Mouse (Mus musculus) hindbrain, embryonic 14.5 days (tissue): Measurements from ENCODE around the gene Cep350. TPM values are rescaled to one million over a fixed set of nuclear protein-coding genes. Genes with fewer than 3 reads are reported as not detected.

Experiments
- ATAC-seq: fragments of 200-750 bp; cut with Nextera tagmentation; 2 replicates; pipeline ENCODE4 v1.8.0; 2017; ENCODE audit warnings: moderate number of reproducible peaks, mild to moderate bottlenecking, moderate TSS enrichment, moderate library complexity; ENCODE audit not compliant: low FRiP score
- DNase-seq: peaks from one replicate; pipeline ENCODE4 v3.0.0-alpha.2; 2015; ENCODE audit warnings: low spot score
- H3K27ac ChIP-seq: fragments of 300-500 bp; sonication (generic); 2 replicates; pipeline ENCODE4 v1.5.1; 2014; ENCODE audit warnings: mild to moderate bottlenecking, moderate library complexity
- H3K27me3 ChIP-seq: fragments of 300-500 bp; sonication (generic); 2 replicates; pipeline ENCODE4 v1.6.1; 2014; ENCODE audit warnings: mild to moderate bottlenecking, low read length, mixed read lengths; ENCODE audit not compliant: control insufficient read depth, insufficient read depth
- H3K36me3 ChIP-seq: fragments of 300-500 bp; sonication (generic); replicated peaks from 2 replicates; pipeline ENCODE4 v1.6.1; 2014; ENCODE audit not compliant: control insufficient read depth, insufficient read depth
- H3K4me1 ChIP-seq: fragments of 300-500 bp; sonication (generic); replicated peaks from 2 replicates; pipeline ENCODE4 v1.6.1; 2014; ENCODE audit warnings: antibody characterized with exemption, low read length, mixed read lengths; ENCODE audit not compliant: control insufficient read depth, insufficient read depth
- H3K4me2 ChIP-seq: fragments of 300-500 bp; sonication (generic); replicated peaks from 2 replicates; pipeline ENCODE4 v1.6.1; 2014; ENCODE audit warnings: mild to moderate bottlenecking, moderate library complexity
- H3K4me3 ChIP-seq: fragments of 300-500 bp; sonication (generic); replicated peaks from 2 replicates; pipeline ENCODE4 v1.5.1; 2014; ENCODE audit warnings: mild to moderate bottlenecking, low read length
- H3K9ac ChIP-seq: fragments of 300-500 bp; sonication (generic); 2 replicates; pipeline ENCODE4 v1.6.1; 2014
- H3K9me3 ChIP-seq: fragments of 300-500 bp; sonication (generic); 2 replicates; pipeline ENCODE4 v1.6.1; 2016; ENCODE audit warnings: low read length; ENCODE audit not compliant: control insufficient read depth
- WGBS: fragments of 180-500 bp; shearing (Covaris S2); extraction: QIAGEN DNeasy Blood & Tissue Kit; methylation state at CpG from one replicate; pipeline ENCODE4 v1.1.7; 2014; 5-methylcytosine and 5-hydroxymethylcytosine counted together
- polyA plus RNA-seq: library from polyadenylated mRNA; unstranded; fragments of >200 nt; fragmentation: Nextera tagmentation; extraction: Ambion mirVana; gene quantifications from 2 replicates; pipeline ENCODE4 v1.2.1, GENCODE M21; 2014

Cep350 gene
- polyA plus RNA-seq, 1 experiment from 2014 or later: 15.1 TPM

- Histone ChIP-seq H3K36me3 (peaks cover 58% of the 10 kb centered on the region), H3K9ac (no peak overlapping the region), H3K4me3 (no peak overlapping the region), H3K4me2 (no peak overlapping the region), H3K27me3 (no peaks in the 10 kb centered on the region), H3K9me3 (no peaks in the 10 kb centered on the region), H3K4me1 (no peaks in the 10 kb centered on the region), H3K27ac (no peak overlapping the region)
- DNase-seq: no peak
- ATAC-seq: no peak
- over 99% methylated on average over 5 of the region's 5 CpGs for WGBS
Measured at GRCm38 (mm10) chr1:155853009-155853408, 120.0 kb downstream of the Cep350 start.

GRCm38 (mm10) chr1:155844235-155844634 lies 128.8 kb downstream of the Cep350 start:
- Histone ChIP-seq H3K9ac (no peak overlapping the region), H3K27ac (no peak overlapping the region), H3K4me1 (no peaks in the 10 kb centered on the region), H3K27me3 (no peaks in the 10 kb centered on the region), H3K4me2 (no peak overlapping the region), H3K9me3 (no peaks in the 10 kb centered on the region), H3K4me3 (no peak overlapping the region), H3K36me3 (peaks cover 46% of the 10 kb centered on the region)
- DNase-seq (no peak), ATAC-seq (no peak)
- WGBS: 91% methylated on average over 5 of the region's 5 CpGs

DNA sequence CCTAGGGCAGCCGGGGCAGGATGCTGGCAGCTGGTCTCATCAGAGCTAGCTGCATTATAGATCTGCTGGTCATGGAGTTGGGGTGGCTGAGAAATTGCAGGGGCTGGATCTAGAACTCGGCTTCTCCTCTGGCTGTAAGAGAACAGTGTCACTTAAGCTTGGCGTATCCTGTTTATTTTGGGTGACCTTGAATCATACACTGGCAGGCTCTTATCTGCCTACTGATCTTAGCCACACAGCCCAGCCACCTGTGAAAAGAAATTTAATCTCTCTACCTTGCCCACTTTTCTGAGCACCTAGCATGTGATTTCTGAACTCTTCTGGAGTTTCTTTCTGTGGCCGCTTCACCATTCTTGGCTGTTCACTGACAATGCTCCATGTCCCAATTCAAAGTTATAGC lies 129.5 kb downstream of the Cep350 start:
- H3K9ac ChIP-seq: no peak overlapping the region
- no peaks in the 10 kb centered on the region for H3K27me3 ChIP-seq
- no peaks in the 10 kb centered on the region for H3K9me3 ChIP-seq
- WGBS: 93% methylated on average over 4 of the region's 4 CpGs
- no peak overlapping the region for H3K27ac ChIP-seq
- H3K4me2 ChIP-seq: no peak overlapping the region
- no peak for ATAC-seq
- peaks cover 40% of the 10 kb centered on the region for H3K36me3 ChIP-seq
- H3K4me3 ChIP-seq: no peak overlapping the region
- DNase-seq: no peak
- no peaks in the 10 kb centered on the region for H3K4me1 ChIP-seq

- H3K9ac ChIP-seq: no peak overlapping the region
- no peak overlapping the region for H3K27ac ChIP-seq
- ATAC-seq: no peak
- no peaks in the 10 kb centered on the region for H3K36me3 ChIP-seq
- H3K4me2 ChIP-seq: no peak overlapping the region
- H3K9me3 ChIP-seq: no peaks in the 10 kb centered on the region
- WGBS: 77% methylated on average over 2 of the region's 2 CpGs
- no peak for DNase-seq
- no peaks in the 10 kb centered on the region for H3K4me1 ChIP-seq
- H3K27me3 ChIP-seq: no peaks in the 10 kb centered on the region
- H3K4me3 ChIP-seq: no peak overlapping the region
Measured at GRCm38 (mm10) chr1:155835667-155836066, 137.4 kb downstream of the Cep350 start.

DNA sequence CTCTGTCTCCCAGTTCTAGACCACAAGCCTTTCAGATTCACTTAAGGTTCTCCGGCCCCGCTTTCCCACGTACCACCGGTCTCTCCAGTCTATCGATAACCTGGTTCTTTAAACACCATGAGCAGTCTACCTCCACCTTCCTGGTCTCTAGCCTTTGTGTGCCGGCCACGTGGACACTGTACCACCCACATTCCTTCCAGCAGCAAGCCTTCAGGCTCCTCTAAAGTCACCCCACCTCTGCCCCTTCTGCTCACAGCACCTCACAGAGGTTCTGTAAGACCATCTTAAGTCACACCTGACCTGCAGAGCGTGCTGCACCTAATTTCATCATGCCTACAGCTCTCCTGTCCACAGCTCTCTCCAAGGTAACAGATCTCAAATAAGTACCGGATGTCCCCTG lies 139.4 kb downstream of the Cep350 start:
- H3K9ac ChIP-seq: no peak overlapping the region
- H3K4me1 ChIP-seq: no peaks in the 10 kb centered on the region
- no peak overlapping the region for H3K27ac ChIP-seq
- H3K4me3 ChIP-seq: no peak overlapping the region
- H3K27me3 ChIP-seq: no peaks in the 10 kb centered on the region
- no peaks in the 10 kb centered on the region for H3K9me3 ChIP-seq
- DNase-seq: no peak
- H3K4me2 ChIP-seq: no peak overlapping the region
- no peaks in the 10 kb centered on the region for H3K36me3 ChIP-seq
- no peak for ATAC-seq
- 94% methylated on average over 9 of the region's 9 CpGs for WGBS

DNA sequence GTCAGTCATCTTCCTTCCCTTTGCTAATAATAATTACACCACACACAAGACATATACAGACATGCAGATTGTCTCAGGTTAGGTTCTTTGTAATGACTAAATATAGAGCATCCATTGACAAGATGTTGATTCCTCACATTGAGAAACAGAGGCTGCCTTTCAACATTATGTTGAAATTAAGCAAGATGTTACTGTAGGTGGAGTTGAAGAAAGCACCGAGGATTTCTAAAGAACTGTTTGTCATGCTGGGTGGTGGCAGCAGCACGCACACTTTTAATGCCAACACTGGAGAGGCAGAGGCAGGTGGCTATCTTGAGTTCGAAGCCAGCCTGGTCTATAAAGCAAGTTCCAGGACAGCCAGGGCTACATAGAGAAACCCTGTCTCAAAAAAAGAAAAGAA lies 141.1 kb downstream of the Cep350 start:
- H3K4me2 ChIP-seq: no peak overlapping the region
- H3K27ac ChIP-seq: no peak overlapping the region
- ATAC-seq (no peak), DNase-seq (no peak)
- no peaks in the 10 kb centered on the region for H3K27me3 ChIP-seq
- no peak overlapping the region for H3K4me3 ChIP-seq
- no peak overlapping the region for H3K9ac ChIP-seq
- no peaks in the 10 kb centered on the region for H3K36me3 ChIP-seq
- 93% methylated on average over 3 of the region's 3 CpGs for WGBS
- no peaks in the 10 kb centered on the region for H3K9me3 ChIP-seq
- no peaks in the 10 kb centered on the region for H3K4me1 ChIP-seq

DNA sequence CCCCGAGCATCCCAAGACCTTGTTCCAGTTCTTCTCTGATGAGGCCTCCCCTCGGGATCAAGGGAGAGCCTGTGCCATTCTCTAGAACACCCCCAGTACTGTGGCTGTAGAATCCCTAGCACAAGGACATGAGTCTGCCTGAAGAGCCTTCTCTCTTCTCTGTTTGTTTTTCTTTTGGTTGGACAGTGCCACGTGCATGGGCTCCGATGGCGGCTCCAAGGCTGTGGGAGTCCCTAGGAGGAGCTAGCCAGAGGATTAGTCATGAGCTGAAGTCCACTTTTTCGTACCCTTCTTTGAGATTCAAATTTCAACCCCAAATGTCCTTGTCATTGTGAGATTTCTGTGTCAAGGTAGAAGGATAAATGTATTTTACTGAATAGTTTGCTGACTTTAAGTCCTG lies 142.2 kb downstream of the Cep350 start:
- Histone ChIP-seq H3K4me3 (no peak overlapping the region), H3K27ac (no peak overlapping the region), H3K27me3 (no peaks in the 10 kb centered on the region), H3K9me3 (no peaks in the 10 kb centered on the region), H3K36me3 (no peaks in the 10 kb centered on the region), H3K9ac (no peak overlapping the region), H3K4me2 (no peak overlapping the region), H3K4me1 (no peaks in the 10 kb centered on the region)
- ATAC-seq (no peak), DNase-seq (no peak)
- 81% methylated on average over 6 of the region's 6 CpGs for WGBS

GRCm38 (mm10) chr1:155827703-155828295 lies 145.3 kb downstream of the Cep350 start:
- 62% methylated on average over 8 of the region's 8 CpGs for WGBS
- H3K36me3 ChIP-seq: no peaks in the 10 kb centered on the region

DNA sequence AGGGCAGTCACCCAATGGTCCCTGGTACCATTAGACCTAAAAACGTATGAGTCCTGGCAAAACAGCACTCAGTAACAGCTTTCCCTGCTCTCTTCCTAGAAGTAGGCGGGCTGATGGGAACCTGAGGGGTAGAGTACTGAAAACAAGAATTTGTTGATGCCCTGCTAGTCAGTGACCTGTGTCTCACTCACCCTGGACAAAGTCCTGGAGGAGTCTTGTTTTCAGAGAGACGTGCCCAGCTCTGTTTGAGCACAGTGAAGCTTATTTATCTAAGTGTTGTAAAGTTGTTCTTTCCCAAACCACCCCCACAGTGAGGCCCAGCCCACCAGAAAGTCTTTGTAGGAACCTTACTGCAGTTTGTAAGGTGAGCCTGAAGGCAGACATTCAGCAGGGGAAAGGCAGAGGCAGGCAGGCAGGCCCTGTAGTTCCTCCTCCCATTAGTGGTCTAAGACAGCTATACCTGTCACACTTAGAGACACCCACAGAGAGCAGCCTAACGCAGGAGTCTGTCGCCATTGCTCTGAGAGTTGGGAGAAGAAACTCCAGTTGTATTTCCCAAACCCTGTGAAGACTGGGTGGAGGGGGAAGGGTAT lies 146.2 kb downstream of the Cep350 start:
- no peak overlapping the region for H3K4me2 ChIP-seq
- no peak overlapping the region for H3K9ac ChIP-seq
- no peak overlapping the region for H3K4me3 ChIP-seq
- DNase-seq (no peak), ATAC-seq (no peak)
- 0 out of 2 replicates have a peak, but pooled peaks cover 3% of the 10 kb centered on the region for H3K9me3 ChIP-seq
- H3K4me1 ChIP-seq: no peaks in the 10 kb centered on the region
- H3K27ac ChIP-seq: no peak overlapping the region
- WGBS: 62% methylated on average over 5 of the region's 5 CpGs
- no peaks in the 10 kb centered on the region for H3K27me3 ChIP-seq
- no peaks in the 10 kb centered on the region for H3K36me3 ChIP-seq

More at GRCm38 (mm10) chr1:155827703-155828295, 145.3 kb downstream of the Cep350 start:
- no peaks in the 10 kb centered on the region for H3K9me3 ChIP-seq
- H3K27ac ChIP-seq: no peak overlapping the region
- no peaks in the 10 kb centered on the region for H3K27me3 ChIP-seq
- ATAC-seq (no peak), DNase-seq (no peak)
- H3K9ac ChIP-seq: no peak overlapping the region
- H3K4me2 ChIP-seq: no peak overlapping the region
- H3K4me3 ChIP-seq: no peak overlapping the region
- H3K4me1 ChIP-seq: no peaks in the 10 kb centered on the region
